Mouse (Mus musculus) adrenal gland, postnatal 36 days (tissue): ENCODE results near the gene Gm17268. TPM values are rescaled to one million over a fixed set of nuclear protein-coding genes. Genes with fewer than 3 reads are reported as not detected.
A peak's percentile ranks its signal among the peaks of the same experiment; 100 is the strongest.

ENCODE experiments used
- DNase-seq, 2 experiments: peaks; one replicate each; pipeline ENCODE4 v3.0.0; 2021; ENCODE audit warnings: mixed read lengths in 1 of 2
- total RNA-seq, 2 experiments: library from RNA; stranded (reverse); gene quantifications; 2 replicates each; pipeline ENCODE4 v1.2.3; 2021

Gene Gm17268
- total RNA-seq, 2 experiments from 2014 or later, result not detected

- DNase-seq, result no peak
Observed at GRCm38 (mm10) chr11:82032136-82032535, 6.2 kb downstream of the Gm17268 start.

DNA sequence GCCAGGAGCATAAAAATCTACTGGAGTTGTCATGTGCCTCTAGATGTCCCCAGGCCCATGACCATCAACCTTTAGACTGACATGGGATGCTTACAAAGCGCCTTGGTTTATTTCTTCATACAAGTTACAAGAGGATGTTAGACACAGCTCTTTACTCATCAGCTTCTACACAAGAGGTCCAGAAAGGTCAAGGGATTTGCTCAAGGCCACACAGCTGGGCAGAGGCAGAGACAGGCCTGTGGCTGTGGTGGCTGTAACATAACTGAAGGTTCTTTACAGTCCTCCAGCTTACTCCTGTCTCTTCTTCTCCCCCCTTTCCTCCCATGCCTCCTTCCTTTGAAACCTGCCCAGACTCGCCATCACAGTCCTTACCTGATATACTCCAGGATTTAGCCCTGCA is 8.2 kb downstream of the Gm17268 start:
- DNase-seq, result peak; percentile 36 to 63

- peak; percentile 74 to 77 for DNase-seq
Observed at GRCm38 (mm10) chr11:82023769-82024168, 14.6 kb downstream of the Gm17268 start.

DNA sequence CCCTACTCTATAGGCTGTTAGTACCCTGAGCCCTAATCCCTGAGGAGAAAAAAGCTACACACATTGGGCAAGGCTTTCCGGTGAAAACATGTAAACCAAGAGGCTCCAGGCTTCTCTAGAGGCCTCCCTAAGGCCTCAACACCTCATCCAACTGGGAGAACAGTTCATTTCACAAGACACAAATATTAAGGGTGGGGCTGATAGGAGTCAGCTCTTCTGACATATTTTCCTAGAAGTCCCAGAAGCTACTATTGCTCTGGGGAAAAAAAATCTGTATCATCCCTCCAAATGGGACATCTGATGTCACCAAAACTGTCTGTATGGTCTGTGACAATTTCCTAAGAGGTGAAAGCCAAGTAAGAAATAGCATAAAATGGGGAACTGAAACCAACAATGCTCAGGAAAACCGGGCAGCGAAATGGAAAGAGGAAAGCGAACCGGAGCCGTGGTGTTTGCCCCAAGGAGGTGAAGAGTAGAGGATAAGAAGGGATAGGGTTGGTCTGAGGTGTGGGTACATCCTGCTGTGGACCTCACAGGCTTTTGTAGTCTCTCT is 15.8 kb downstream of the Gm17268 start:
- no peak for DNase-seq

DNA sequence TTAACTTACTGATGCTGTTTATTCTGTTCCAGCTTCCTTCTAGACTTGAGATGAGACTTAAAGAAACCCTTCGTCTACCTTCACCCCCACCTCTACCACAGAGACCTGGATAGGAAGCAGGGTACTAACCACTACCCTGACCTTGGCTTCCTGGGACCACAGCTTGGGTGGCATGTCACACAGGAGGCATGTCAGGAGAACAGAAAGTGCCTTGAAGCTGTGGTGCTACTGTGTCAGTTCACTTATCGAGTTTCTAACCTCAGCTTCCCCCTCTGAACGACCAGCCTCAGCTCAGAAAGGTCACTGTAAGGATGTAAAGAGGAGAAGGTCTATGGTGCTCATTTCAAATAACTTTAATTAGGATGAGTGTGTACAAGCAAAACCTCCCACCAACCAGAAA is 17.0 kb downstream of the Gm17268 start:
- DNase-seq, result no peak

DNA sequence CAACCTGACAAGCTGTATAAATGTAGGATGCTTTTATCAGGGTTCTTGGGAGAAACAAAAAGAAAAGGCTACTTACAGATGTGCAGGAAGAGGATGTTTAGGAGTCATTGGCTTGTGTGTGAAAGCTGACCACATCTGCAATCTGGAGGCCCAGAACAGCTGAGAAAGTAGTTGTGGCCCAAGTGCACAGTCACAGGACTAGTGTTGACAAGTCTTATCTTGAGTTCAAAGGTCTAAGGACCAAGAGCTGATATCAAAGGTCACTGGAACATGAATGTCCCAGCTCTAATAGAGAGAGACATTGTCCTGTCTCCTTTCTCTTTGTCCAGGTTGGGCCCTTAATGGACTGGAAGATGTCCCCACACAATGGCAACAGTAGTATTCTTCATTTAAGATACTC is 18.6 kb downstream of the Gm17268 start:
- DNase-seq, result no peak

DNA sequence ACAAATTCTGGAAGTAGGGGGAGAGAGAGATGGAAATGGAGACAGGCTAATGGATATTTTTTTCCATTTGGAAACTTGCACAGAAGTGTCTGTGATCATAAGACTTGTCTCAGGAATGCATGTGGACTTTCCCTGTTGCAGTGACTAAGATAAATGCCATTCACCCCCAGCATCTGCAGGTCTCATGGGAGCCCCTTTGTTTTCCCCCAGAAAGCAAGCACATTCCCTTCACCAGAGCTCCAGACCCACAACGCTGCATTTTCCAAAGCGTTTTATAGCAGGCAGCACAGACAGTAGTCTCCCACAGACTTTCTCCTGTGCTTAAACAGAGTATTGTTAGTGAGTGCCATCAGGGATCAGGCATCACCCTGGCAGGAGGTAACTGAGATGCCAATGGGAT is 19.0 kb downstream of the Gm17268 start:
- DNase-seq, result no peak

GRCm38 (mm10) chr11:82016181-82016780 is 22.1 kb downstream of the Gm17268 start:
- DNase-seq, result no peak

GRCm38 (mm10) chr11:82015066-82015465 is 23.3 kb downstream of the Gm17268 start:
- DNase-seq, result no peak

DNA sequence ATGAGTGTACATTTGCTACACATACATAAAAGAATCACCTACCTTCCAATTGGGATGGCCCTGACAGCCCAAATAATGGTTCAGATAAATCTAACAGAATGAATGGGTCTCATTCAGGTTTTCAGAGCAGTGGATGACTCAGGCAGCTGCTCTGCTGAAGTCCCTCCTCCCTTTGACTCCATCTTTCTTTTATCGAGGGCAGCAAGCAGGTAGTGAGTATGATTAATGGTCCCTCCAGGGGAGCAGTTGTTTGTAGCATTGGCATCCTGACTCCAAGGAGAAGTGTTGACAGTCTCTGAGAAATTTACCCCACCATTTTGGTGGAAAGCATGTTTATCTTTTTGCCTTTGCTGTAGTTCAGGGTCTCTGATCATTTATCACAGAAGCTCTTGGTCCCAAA is 24.6 kb downstream of the Gm17268 start:
- no peak for DNase-seq

- no peak for DNase-seq
Observed at GRCm38 (mm10) chr11:82011411-82012193, 26.8 kb downstream of the Gm17268 start.

- no peak for DNase-seq
Observed at GRCm38 (mm10) chr11:82010115-82010514, 28.2 kb downstream of the Gm17268 start.

DNA sequence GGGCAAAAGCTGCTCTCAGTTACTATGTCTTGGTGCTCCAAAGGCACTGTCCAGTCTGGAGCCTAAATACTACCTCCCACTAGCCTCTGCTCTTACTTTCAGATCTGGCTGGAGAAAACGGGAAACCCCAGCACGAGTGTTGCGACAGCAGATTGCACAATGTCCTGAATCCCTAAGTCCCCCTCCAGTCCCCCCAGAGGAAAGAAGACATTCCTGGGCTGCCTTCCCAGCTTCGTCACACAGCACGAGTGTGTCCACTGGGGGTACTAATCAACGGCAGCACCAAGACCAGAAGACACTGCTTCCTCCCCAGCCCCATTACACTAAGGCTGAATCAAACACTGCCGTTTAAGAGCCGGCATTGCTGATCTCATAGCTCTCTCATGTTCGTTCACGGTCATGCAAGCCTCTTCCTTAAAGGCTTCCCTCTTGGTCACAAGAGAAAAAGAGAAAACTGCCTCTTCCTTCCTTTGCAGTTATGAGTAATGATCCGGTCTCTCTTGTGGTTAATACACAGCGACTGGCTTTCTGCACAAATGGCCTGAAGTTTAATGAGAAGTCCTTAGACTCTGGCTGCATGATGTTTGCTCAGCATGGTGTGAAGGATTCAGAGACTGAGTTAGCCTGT is 31.5 kb downstream of the Gm17268 start:
- peak; percentile 54 to 65 for DNase-seq

DNA sequence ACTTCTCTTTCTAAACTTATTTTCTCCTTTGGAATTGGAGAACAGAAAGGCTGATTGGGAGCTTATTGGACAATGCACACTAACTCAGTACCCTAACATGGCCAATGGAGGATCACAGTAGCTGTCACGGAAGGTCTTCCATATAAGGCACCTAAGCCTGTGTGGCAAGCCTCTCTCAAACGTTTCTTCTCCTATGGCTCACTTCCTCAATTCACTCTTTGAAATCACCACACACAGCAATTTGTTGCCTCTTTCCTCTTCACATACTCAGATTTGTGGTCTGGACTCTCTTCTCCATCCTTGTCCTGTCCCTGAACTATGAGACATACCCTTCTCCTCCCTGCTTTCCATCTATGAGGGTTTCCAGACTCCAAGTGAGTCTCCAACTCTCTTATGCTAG is 33.6 kb downstream of the Gm17268 start:
- DNase-seq, result no peak

- no peak for DNase-seq
Observed at GRCm38 (mm10) chr11:82000581-82000980, 37.8 kb downstream of the Gm17268 start.

DNA sequence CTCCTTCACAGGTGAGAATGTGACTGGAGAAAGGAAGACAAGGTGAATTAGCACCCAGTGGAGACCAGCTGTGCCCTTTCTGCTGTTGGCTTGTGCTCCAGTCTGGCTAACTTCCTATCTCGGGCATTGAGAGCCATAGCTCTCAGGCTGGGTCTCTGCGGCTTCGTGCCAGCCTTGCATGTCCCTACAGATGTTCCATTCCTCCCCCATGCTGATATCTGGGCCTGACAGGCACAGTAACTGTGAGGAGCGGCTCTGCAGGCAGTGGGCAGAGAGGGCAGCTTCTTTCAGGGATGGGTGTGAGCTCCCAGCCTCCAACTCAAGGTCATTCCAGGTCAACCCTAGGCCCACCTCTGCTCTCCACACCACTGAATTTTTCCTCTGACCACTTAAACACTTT is 38.9 kb downstream of the Gm17268 start:
- DNase-seq, result no peak

DNA sequence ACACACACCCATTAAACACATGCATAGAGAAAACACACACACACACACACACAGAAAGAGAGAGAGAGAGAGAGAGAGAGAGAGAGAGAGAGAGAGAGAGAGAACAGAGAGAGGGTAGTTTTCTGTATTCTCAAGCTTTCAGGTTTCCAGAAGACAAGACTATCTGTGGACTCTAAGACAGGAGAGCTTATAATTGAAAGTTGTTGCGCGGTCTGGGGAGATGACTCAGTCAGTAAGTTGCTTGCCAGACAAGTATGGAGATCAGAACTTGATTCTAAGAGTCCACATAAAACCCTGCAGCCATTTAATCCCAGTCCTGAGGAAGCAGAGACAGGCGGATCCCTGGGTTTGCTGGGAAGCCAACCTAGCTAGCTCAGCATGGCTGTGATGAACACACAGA is 39.7 kb downstream of the Gm17268 start:
- no peak for DNase-seq

- DNase-seq, result peak; percentile 18 to 24
Observed at GRCm38 (mm10) chr11:81997085-81997484, 41.3 kb downstream of the Gm17268 start.

DNA sequence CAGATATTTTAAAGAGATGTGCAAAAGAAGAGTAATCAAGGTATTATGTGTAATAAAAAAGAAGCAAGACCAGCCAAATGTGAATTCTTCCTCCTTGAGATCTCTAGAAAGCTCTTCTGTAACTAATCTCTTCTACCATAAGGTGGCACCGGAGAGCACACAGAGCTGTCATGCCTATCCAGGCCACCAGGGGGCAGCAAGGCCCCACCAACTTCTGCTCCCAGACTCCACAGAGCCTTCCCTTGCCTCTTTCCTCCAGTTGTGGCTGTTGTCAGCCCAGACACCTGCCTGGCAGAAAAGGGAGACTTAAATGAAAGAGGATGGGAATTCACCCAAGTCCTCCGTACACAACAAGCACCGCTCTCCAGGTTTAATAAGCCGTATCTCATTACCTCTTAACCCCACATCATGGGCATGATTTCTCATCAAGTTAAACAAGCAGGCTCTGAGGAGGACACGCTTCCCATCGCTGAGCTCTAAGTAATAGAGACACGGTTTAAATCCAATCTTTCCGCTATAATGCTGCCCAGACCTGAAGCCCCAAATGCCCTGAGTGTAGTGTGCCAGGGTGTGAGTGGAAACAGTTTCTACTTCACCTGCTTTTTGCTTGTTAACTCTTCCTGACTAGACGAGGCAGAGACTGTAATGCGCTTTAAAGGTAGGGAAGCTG is 42.1 kb downstream of the Gm17268 start:
- peak; percentile 75 to 77 for DNase-seq

- DNase-seq, result peak; percentile 75 to 80
Observed at GRCm38 (mm10) chr11:81983146-81983545, 55.2 kb downstream of the Gm17268 start.

- DNase-seq, result no peak
Observed at GRCm38 (mm10) chr11:81982191-81982590, 56.2 kb downstream of the Gm17268 start.
